Mouse (Mus musculus) thymus, postnatal 0 days (tissue): ENCODE measurements around the gene Blm. TPM values are rescaled to one million over a fixed set of nuclear protein-coding genes. Genes with fewer than 3 reads are reported as not detected.

ENCODE experiments used
- DNase-seq: peaks from one replicate; pipeline ENCODE4 v3.0.0-alpha.2; 2015; ENCODE audit warnings: low spot score
- polyA plus RNA-seq: library from polyadenylated mRNA; unstranded; fragments of >200 nt; fragmentation: Nextera tagmentation; extraction: Ambion mirVana; gene quantifications from 2 replicates; pipeline ENCODE4 v1.2.1, GENCODE M21; 2015

The Blm gene
- polyA plus RNA-seq, 1 experiment from 2014 or later = 19.5 TPM

DNA sequence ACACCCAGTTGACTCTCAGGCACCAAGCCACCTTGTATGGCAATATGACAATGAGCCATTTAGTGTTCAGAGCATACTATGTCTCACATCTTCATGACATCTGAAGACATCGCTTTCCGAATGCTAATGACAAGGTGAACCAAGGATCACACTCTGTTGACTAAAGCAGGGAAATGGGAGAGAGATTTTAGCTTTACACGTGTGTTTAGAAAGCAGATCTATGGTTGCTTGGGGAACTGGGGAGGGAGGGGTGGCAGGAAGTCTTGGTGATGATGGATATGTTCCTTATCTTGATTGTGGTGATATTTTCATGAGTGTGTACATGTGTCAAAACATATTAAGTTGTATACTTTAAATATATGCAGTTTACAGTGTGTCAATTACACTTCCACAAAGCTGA lies 128.7 kb downstream of the Blm start:
- no peak for DNase-seq

DNA sequence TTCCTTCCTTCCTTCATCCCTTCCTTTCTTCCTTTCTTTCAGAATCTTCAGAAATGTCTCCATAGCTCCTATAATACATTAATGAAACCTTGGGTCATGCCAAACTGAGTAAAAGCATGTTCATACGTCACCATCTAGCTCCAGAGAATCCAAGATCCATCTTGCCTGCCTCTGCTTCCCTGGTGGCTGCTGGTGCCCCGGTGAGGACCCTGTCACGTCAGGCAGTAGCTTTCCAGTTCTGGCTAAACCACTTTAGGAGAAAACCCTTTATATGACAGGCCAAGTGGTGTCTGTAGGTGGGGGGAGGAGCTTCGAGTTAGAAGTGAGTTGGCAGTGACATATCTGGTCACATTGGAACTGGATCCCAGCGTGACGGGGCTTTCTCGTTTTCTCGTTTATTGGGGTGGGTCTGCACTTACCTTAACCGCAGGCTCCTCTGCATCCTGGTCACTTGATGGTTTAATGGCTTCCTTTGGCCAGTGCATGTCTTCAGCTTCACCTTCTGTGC lies 129.7 kb downstream of the Blm start, which contains the start of gene Furin:
Furin (minus strand) TSS at position 249 of the 508 bp plus-strand sequence.
- DNase-seq = no peak

Other genes with a start within 250 kb of the Blm start
- gene Prc1, start 240.7 kb downstream of the Blm start, polyA plus RNA-seq = 103 and 113 TPM in 2 replicates
- gene Rccd1, start 210.7 kb downstream of the Blm start, polyA plus RNA-seq = 5.0 and 10.5 TPM in 2 replicates
- gene Unc45a, start 194.1 kb downstream of the Blm start, polyA plus RNA-seq = 31.0 and 32.3 TPM in 2 replicates
- gene Hddc3, start 192.0 kb downstream of the Blm start, polyA plus RNA-seq = 8.4 and 12.7 TPM in 2 replicates
- 7.1 and 10.3 TPM in 2 replicates for gene Man2a2, start 163.7 kb downstream of the Blm start, polyA plus RNA-seq
- gene Fes, start 147.2 kb downstream of the Blm start, polyA plus RNA-seq = 7.3 and 7.8 TPM in 2 replicates
- 6.8 and 9.1 TPM in 2 replicates for gene Furin, start 129.7 kb downstream of the Blm start, polyA plus RNA-seq
- gene Crtc3, start 153.8 kb upstream of the Blm start, polyA plus RNA-seq = 18.8 and 19.0 TPM in 2 replicates